Mouse (Mus musculus) retina, postnatal 7 days (tissue): ENCODE measurements around the gene Appl2.

Experiments
- DNase-seq: peaks from one replicate; pipeline ENCODE4 v3.0.0-alpha.2; 2012; ENCODE audit warnings: low read depth, low spot score

The Appl2 gene

GRCm38 (mm10) chr10:83631775-83632174 lies 16.8 kb downstream of the Appl2 start:
- no peak for DNase-seq

GRCm38 (mm10) chr10:83630899-83631298 lies 17.6 kb downstream of the Appl2 start:
- DNase-seq, result no peak

GRCm38 (mm10) chr10:83629878-83630277 lies 18.7 kb downstream of the Appl2 start:
- no peak for DNase-seq

GRCm38 (mm10) chr10:83629190-83629781 lies 19.3 kb downstream of the Appl2 start:
- DNase-seq, result no peak

GRCm38 (mm10) chr10:83628241-83628640 lies 20.3 kb downstream of the Appl2 start:
- no peak for DNase-seq

- DNase-seq, result no peak
Observed at GRCm38 (mm10) chr10:83627113-83627687, 21.3 kb downstream of the Appl2 start.

GRCm38 (mm10) chr10:83624841-83625240 lies 23.7 kb downstream of the Appl2 start:
- no peak for DNase-seq

GRCm38 (mm10) chr10:83624065-83624464 lies 24.5 kb downstream of the Appl2 start:
- DNase-seq, result no peak

GRCm38 (mm10) chr10:83620350-83621055 lies 28.0 kb downstream of the Appl2 start:
- DNase-seq, result no peak

- DNase-seq, result no peak
Observed at GRCm38 (mm10) chr10:83618819-83619440, 29.6 kb downstream of the Appl2 start.

GRCm38 (mm10) chr10:83617366-83617765 lies 31.2 kb downstream of the Appl2 start:
- DNase-seq, result no peak

- DNase-seq, result no peak
Observed at GRCm38 (mm10) chr10:83612648-83613215, 35.8 kb downstream of the Appl2 start.

GRCm38 (mm10) chr10:83611863-83612262 lies 36.7 kb downstream of the Appl2 start:
- DNase-seq, result no peak

- no peak for DNase-seq
Observed at GRCm38 (mm10) chr10:83610518-83610917, 38.0 kb downstream of the Appl2 start.

- no peak for DNase-seq
Observed at GRCm38 (mm10) chr10:83608596-83608995, 39.9 kb downstream of the Appl2 start.

GRCm38 (mm10) chr10:83607111-83607510 lies 41.4 kb downstream of the Appl2 start:
- DNase-seq, result no peak

GRCm38 (mm10) chr10:83605637-83606183 lies 42.8 kb downstream of the Appl2 start:
- no peak for DNase-seq

GRCm38 (mm10) chr10:83603956-83604564 lies 44.5 kb downstream of the Appl2 start:
- no peak for DNase-seq

GRCm38 (mm10) chr10:83600650-83601049 lies 47.9 kb downstream of the Appl2 start:
- DNase-seq, result no peak

GRCm38 (mm10) chr10:83594526-83594925 lies 54.0 kb downstream of the Appl2 start:
- DNase-seq, result no peak

- no peak for DNase-seq
Observed at GRCm38 (mm10) chr10:83592616-83593015, 55.9 kb downstream of the Appl2 start.

- no peak for DNase-seq
Observed at GRCm38 (mm10) chr10:83590801-83591200, 57.7 kb downstream of the Appl2 start.
